Mouse (Mus musculus): ENCODE measurements around the gene Cep112.

DNA sequence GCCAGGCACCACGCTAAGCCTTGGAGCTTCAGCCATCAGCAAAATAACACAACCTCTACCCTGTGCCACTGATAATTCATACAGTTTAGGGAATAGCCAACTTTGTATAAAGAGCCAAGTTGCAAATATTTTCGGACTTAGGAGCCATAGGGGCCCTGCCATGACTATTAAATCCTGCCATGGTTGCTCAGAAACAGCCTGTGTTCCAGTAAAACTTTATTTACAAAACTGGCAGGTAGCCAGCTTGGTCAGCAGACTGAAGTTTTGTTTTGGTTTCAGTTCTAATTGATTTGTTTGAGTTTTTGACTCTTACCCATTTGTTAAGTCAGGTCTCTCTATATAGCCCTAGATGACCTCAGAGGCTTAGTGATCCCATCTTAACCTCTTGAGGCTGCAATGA lies 421.0 kb downstream of the Cep112 start:
- no peak for TF ChIP-seq CTCF (IDR thresholded peaks at IDR 0.05; ENCODE audit: borderline replicate concordance, insufficient read depth, low read depth, low read length)
- TF ChIP-seq POLR2A (IDR thresholded peaks at IDR 0.05; ENCODE audit: borderline replicate concordance, insufficient read depth, low read length) = no peak

Data from cerebellum, adult 2 months (tissue).